Mouse (Mus musculus): ENCODE results near the gene Rbms3.

DNA sequence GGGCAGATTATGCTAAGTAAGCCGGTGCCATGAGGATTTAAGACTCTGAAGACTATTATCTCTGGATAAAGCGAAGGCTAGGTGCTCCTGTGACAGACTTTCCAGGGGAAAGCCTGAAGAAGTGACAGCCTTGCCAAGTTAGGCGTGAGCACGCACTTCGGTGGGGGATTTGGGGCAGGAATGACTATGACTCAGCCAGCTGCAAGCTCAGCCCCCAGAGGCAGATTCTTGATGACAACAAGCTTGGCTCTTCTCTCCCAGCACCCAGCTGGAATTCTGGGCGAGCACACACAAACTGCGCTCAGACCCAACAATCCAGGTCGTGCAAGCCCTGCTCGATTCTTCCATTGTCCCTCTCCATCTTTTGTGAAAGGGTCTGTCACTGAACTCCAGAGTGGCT, 1038.6 kb downstream of the Rbms3 start:
- TF ChIP-seq ZNF384 (IDR thresholded peaks at IDR 0.05; ENCODE audit: low read depth, low read length), result no peak
- no peak for TF ChIP-seq ZC3H11A (IDR thresholded peaks at IDR 0.05; ENCODE audit: borderline replicate concordance, low read depth, low read length)
- no peak for TF ChIP-seq HCFC1 (IDR thresholded peaks at IDR 0.05; ENCODE audit: borderline replicate concordance, insufficient read depth, low read length)

All from ES-E14 (cell line).